Mouse (Mus musculus): ENCODE data around the gene Galnt18.

- no peak for TF ChIP-seq CTCF (IDR thresholded peaks at IDR 0.05; ENCODE audit: borderline replicate concordance, extremely low read depth, insufficient read depth, insufficient read length)
- no peak for TF ChIP-seq POLR2A (IDR thresholded peaks at IDR 0.05; ENCODE audit: borderline replicate concordance, extremely low read depth, insufficient read depth, insufficient read length, poor library complexity, severe bottlenecking)
Measured at GRCm38 (mm10) chr7:111605663-111606062, 174.1 kb downstream of the Galnt18 start.
